Mouse (Mus musculus): ENCODE results near the gene Fchsd2. TPM values are rescaled to one million over a fixed set of nuclear protein-coding genes. Genes with fewer than 3 reads are reported as not detected.

Gene Fchsd2
- polyA plus RNA-seq, 1 experiment from 2014 or later, result 24.9 TPM

GRCm38 (mm10) chr7:101293611-101294010 lies 200.9 kb downstream of the Fchsd2 start:
- Histone ChIP-seq H3K4me3 (no peak overlapping the region), H3K36me3 (peaks cover 21% of the 10 kb centered on the region), H3K4me1 (peaks cover 12% of the 10 kb centered on the region), H3K27me3 (peaks cover 16% of the 10 kb centered on the region), H3K9me3 (no peaks in the 10 kb centered on the region), H3K27ac (no peak overlapping the region), H3K4me2 (no peak overlapping the region), H3K9ac (no peak overlapping the region)
- ATAC-seq (ENCODE audit: insufficient number of reproducible peaks, insufficient read depth, low FRiP score, low TSS enrichment, low read depth), result no peak
- 58% methylated on average over 4 of the region's 4 CpGs for WGBS

GRCm38 (mm10) chr7:101295438-101295837 lies 202.8 kb downstream of the Fchsd2 start:
- Histone ChIP-seq H3K4me2 (no peak overlapping the region), H3K9ac (no peak overlapping the region), H3K27me3 (peaks cover 30% of the 10 kb centered on the region), H3K4me3 (no peak overlapping the region), H3K4me1 (peaks cover 18% of the 10 kb centered on the region), H3K27ac (no peak overlapping the region), H3K36me3 (peaks cover 6% of the 10 kb centered on the region), H3K9me3 (no peaks in the 10 kb centered on the region)
- no peak for ATAC-seq (ENCODE audit: insufficient number of reproducible peaks, insufficient read depth, low FRiP score, low TSS enrichment, low read depth)
- WGBS, result 58% methylated on average over 1 of the region's 1 CpGs

DNA sequence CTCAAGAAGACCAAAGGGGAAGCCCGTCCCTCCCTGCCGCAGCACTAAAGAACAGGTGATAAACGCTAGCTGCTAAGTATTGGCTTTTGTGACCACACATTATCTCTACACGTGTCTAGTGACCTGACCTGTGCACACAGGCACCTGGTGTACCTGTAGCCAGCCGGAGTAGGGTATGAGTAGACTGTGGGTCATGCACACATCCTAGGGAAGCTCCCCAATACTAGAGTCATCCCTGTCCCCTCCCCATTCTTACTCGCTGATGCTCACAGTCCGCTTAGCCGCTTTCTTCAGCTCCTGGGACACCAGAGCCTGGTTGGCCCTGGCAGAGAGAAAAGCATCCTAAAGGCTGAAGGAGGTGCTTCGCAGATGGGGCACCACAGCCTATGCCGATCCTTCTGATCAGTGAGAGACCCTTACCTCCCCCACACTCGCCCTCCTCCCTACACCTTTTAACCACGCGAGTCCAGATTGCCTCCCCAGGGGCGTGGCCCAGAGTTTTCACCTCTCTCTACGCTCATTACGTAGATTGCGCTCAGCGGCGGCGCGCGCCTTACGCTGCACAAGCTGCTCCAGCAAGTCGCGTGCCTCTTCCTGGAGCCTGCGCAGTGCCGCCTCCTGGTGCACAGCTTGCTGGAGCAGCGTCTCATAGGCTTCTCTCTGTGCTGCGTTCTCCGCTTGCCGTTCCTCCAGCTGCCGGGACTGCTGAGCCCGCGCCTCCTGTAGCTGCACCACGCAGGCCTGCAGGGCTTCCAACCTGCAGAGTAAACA lies 203.8 kb downstream of the Fchsd2 start:
- H3K9me3 ChIP-seq, result no peaks in the 10 kb centered on the region
- H3K4me1 ChIP-seq, result peaks cover 27% of the 10 kb centered on the region
- WGBS, result 10% methylated on average over 35 of the region's 35 CpGs
- peak; percentile 79 for ATAC-seq (ENCODE audit: insufficient number of reproducible peaks, insufficient read depth, low FRiP score, low TSS enrichment, low read depth)
- H3K27ac ChIP-seq, result no peak overlapping the region
- H3K36me3 ChIP-seq, result peaks cover 3% of the 10 kb centered on the region
- H3K4me2 ChIP-seq, result peak overlapping the region; percentile 74
- peak overlapping the region; percentile 65 for H3K9ac ChIP-seq
- peaks cover 30% of the 10 kb centered on the region for H3K27me3 ChIP-seq
- peak overlapping the region; percentile 42 for H3K4me3 ChIP-seq

- 23% methylated on average over 8 of the region's 8 CpGs for WGBS
- no peak for ATAC-seq (ENCODE audit: insufficient number of reproducible peaks, insufficient read depth, low FRiP score, low TSS enrichment, low read depth)
- no peaks in the 10 kb centered on the region for H3K9me3 ChIP-seq
- peaks cover 28% of the 10 kb centered on the region for H3K4me1 ChIP-seq
- peak overlapping the region; percentile 74 for H3K4me2 ChIP-seq
- peaks cover 1% of the 10 kb centered on the region for H3K36me3 ChIP-seq
- peaks cover 30% of the 10 kb centered on the region for H3K27me3 ChIP-seq
- peak overlapping the region; percentile 42 for H3K4me3 ChIP-seq
- no peak overlapping the region for H3K27ac ChIP-seq
- H3K9ac ChIP-seq, result peak overlapping the region; percentile 65
Observed at GRCm38 (mm10) chr7:101297023-101297405, 204.4 kb downstream of the Fchsd2 start.

- H3K27ac ChIP-seq, result no peak overlapping the region
- peaks cover 34% of the 10 kb centered on the region for H3K4me1 ChIP-seq
- H3K9ac ChIP-seq, result no peak overlapping the region
- no peak for ATAC-seq (ENCODE audit: insufficient number of reproducible peaks, insufficient read depth, low FRiP score, low TSS enrichment, low read depth)
- H3K4me2 ChIP-seq, result no peak overlapping the region
- no peaks in the 10 kb centered on the region for H3K9me3 ChIP-seq
- no peak overlapping the region for H3K4me3 ChIP-seq
- H3K36me3 ChIP-seq, result no peaks in the 10 kb centered on the region; the same call in 1 of the 2 replicates
- WGBS, result 81% methylated on average over 3 of the region's 3 CpGs
- peaks cover 30% of the 10 kb centered on the region for H3K27me3 ChIP-seq
Observed at GRCm38 (mm10) chr7:101298375-101298774, 205.7 kb downstream of the Fchsd2 start.

- WGBS, result under 1% methylated on average over 30 of the region's 30 CpGs
- Histone ChIP-seq H3K4me1 (peaks cover 30% of the 10 kb centered on the region), H3K9me3 (no peaks in the 10 kb centered on the region), H3K9ac (peak overlapping the region; percentile 78), H3K27me3 (peaks cover 26% of the 10 kb centered on the region), H3K36me3 (no peaks in the 10 kb centered on the region), H3K4me3 (peak overlapping the region; percentile 74), H3K4me2 (peak overlapping the region; percentile 89), H3K27ac (peak overlapping the region; percentile 76)
- 0 out of 2 replicates have a peak, but pooled peaks have one; percentile 0 for ATAC-seq (ENCODE audit: insufficient number of reproducible peaks, insufficient read depth, low FRiP score, low TSS enrichment, low read depth)
Observed at GRCm38 (mm10) chr7:101301361-101301880, 208.8 kb downstream of the Fchsd2 start.

DNA sequence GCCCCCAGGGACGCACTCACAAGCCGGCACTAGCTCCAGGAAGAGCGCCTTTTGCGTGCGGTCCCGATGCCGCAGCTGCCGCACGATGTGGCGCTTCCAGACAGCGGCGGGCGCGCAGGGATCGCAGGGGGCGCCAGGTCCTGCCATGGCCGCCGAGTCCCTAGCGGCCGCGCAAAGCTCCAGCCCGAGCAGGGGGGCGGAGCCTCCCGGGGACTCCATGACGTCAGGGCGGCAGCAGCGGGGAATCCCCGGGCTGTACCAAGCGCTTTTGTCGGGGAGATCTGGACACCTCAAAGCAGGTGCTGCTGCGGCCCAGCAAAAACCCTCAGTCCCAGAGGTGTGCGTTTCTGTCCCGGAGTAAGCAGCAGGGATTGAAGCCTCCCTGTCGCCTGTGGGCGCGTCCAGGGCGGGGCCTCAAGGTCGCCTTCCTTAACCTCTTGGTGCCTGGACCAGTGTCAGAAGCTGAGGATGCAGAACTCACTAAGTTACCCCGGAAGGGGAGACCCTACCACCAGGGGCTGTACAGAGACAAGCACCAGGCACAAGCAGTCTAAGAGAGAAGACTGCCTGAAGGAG lies 209.3 kb downstream of the Fchsd2 start, which contains the start of gene Atg16l2:
Atg16l2 (minus strand) TSS at position 371 of the 576 bp plus-strand sequence.
- peak within 1 kb of the TSS; percentile 78 for H3K9ac ChIP-seq
- peak within 1 kb of the TSS; percentile 76 for H3K27ac ChIP-seq
- H3K4me3 ChIP-seq, result peak within 1 kb of the TSS; percentile 74
- H3K27me3 ChIP-seq, result peaks cover 26% of the 10 kb centered on the region
- no peaks in the 10 kb centered on the region for H3K36me3 ChIP-seq
- H3K4me2 ChIP-seq, result peak within 1 kb of the TSS; percentile 89
- peak; percentile 96 for ATAC-seq (ENCODE audit: insufficient number of reproducible peaks, insufficient read depth, low FRiP score, low TSS enrichment, low read depth)
- H3K9me3 ChIP-seq, result no peaks in the 10 kb centered on the region
- WGBS, result under 1% methylated on average over 39 of the region's 39 CpGs
- peaks cover 25% of the 10 kb centered on the region for H3K4me1 ChIP-seq

DNA sequence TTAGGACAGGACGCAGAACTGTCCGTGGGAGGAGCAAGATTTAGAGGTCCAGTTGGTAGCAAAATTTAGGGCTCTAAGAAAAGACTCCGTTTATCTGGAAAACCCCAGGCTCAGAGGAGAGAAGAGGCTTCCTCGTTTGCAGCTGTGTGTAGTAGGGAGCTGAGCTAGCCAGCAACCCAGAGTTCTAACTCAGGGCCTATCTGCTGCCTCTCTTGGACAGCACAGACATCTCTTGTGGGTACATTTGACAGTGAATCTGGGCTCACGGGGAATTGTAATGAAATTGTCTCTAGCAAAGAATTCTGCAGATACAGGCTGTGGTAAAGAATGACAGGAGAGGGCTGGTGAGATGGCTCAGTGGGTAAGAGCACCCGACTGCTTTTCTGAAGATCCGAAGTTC lies 210.0 kb downstream of the Fchsd2 start:
- Histone ChIP-seq H3K36me3 (no peaks in the 10 kb centered on the region), H3K9me3 (no peaks in the 10 kb centered on the region), H3K4me1 (peaks cover 22% of the 10 kb centered on the region), H3K4me2 (peak overlapping the region; percentile 89), H3K27ac (peak overlapping the region; percentile 76; the same call in 1 of the 2 replicates), H3K9ac (peak overlapping the region; percentile 78; the same call in 1 of the 2 replicates), H3K4me3 (peak overlapping the region; percentile 74), H3K27me3 (peaks cover 22% of the 10 kb centered on the region)
- 28% methylated on average over 7 of the region's 7 CpGs for WGBS
- ATAC-seq (ENCODE audit: insufficient number of reproducible peaks, insufficient read depth, low FRiP score, low TSS enrichment, low read depth), result no peak

DNA sequence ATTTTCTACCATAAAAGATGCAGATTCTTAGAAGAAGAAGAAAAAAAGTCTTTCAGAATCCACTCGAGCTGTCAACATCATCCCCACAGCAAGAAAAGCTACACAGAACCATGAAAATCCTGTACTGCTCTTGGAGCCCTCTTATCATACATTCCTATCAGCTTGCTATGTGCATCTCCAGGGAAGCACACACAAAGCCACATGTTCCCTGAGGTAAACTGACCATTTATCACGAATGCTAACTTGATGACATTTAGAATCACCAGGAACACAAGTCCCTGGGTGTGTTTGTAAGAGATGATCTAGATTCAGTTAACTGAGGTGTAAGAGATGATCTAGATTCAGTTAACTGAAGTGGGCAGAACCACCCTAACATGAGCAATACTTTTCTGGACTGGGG lies 214.2 kb downstream of the Fchsd2 start:
- H3K4me1 ChIP-seq, result peaks cover 9% of the 10 kb centered on the region
- no peak overlapping the region for H3K27ac ChIP-seq
- H3K9me3 ChIP-seq, result no peaks in the 10 kb centered on the region
- H3K27me3 ChIP-seq, result no peaks in the 10 kb centered on the region
- ATAC-seq (ENCODE audit: insufficient number of reproducible peaks, insufficient read depth, low FRiP score, low TSS enrichment, low read depth), result no peak
- H3K9ac ChIP-seq, result no peak overlapping the region
- no peak overlapping the region for H3K4me3 ChIP-seq
- no peaks in the 10 kb centered on the region for H3K36me3 ChIP-seq
- WGBS, result 39% methylated on average over 2 of the region's 2 CpGs
- no peak overlapping the region for H3K4me2 ChIP-seq

GRCm38 (mm10) chr7:101309985-101310326 lies 217.3 kb downstream of the Fchsd2 start:
- Histone ChIP-seq H3K9me3 (no peaks in the 10 kb centered on the region), H3K4me2 (peak overlapping the region; percentile 61), H3K27me3 (no peaks in the 10 kb centered on the region), H3K36me3 (no peaks in the 10 kb centered on the region), H3K4me3 (peak overlapping the region; percentile 72), H3K9ac (peak overlapping the region; percentile 78), H3K27ac (peak overlapping the region; percentile 94), H3K4me1 (0 out of 2 replicates have a peak, but pooled peaks cover 4% of the 10 kb centered on the region)
- ATAC-seq (ENCODE audit: insufficient number of reproducible peaks, insufficient read depth, low FRiP score, low TSS enrichment, low read depth), result no peak
- 32% methylated on average over 5 of the region's 5 CpGs for WGBS

GRCm38 (mm10) chr7:101310327-101311028 lies 217.8 kb downstream of the Fchsd2 start:
- Histone ChIP-seq H3K4me3 (peak overlapping the region; percentile 72), H3K27ac (peak overlapping the region; percentile 94), H3K9me3 (no peaks in the 10 kb centered on the region), H3K36me3 (no peaks in the 10 kb centered on the region), H3K4me2 (peak overlapping the region; percentile 61), H3K4me1 (0 out of 2 replicates have a peak, but pooled peaks cover 4% of the 10 kb centered on the region), H3K27me3 (no peaks in the 10 kb centered on the region), H3K9ac (peak overlapping the region; percentile 78)
- peak; percentile 92 for ATAC-seq (ENCODE audit: insufficient number of reproducible peaks, insufficient read depth, low FRiP score, low TSS enrichment, low read depth)
- 1% methylated on average over 43 of the region's 43 CpGs for WGBS

Measured in embryonic facial prominence, embryonic 13.5 days (tissue).